Mouse (Mus musculus) midbrain, postnatal 0 days (tissue): ENCODE measurements around the gene Txndc2. TPM values are rescaled to one million over a fixed set of nuclear protein-coding genes. Genes with fewer than 3 reads are reported as not detected.

Experiments
- ATAC-seq: fragments of 200-750 bp; cut with Nextera tagmentation; 2 replicates; pipeline ENCODE4 v1.8.0; 2017; ENCODE audit warnings: moderate number of reproducible peaks, mild to moderate bottlenecking, moderate TSS enrichment, moderate library complexity; ENCODE audit not compliant: low FRiP score
- DNase-seq: peaks from one replicate; pipeline ENCODE4 v3.0.0-alpha.2; 2015; ENCODE audit warnings: low spot score
- H3K27ac ChIP-seq: fragments of 300-500 bp; sonication (generic); 2 replicates; pipeline ENCODE4 v1.5.1; 2014; ENCODE audit warnings: low read depth, mild to moderate bottlenecking, low read length, mixed read lengths
- H3K27me3 ChIP-seq: fragments of 300-500 bp; sonication (generic); 2 replicates; pipeline ENCODE4 v1.6.1; 2014; ENCODE audit warnings: low read length, control low read depth, mixed read lengths; ENCODE audit not compliant: insufficient read depth
- H3K36me3 ChIP-seq: fragments of 300-500 bp; sonication (generic); 2 replicates; pipeline ENCODE4 v1.6.1; 2014; ENCODE audit warnings: low read length, control low read depth, mixed read lengths; ENCODE audit not compliant: insufficient read depth
- H3K4me1 ChIP-seq: fragments of 300-500 bp; sonication (generic); 2 replicates; pipeline ENCODE4 v1.6.1; 2014; ENCODE audit warnings: mild to moderate bottlenecking, control low read depth, antibody characterized with exemption, low read length, mixed read lengths; ENCODE audit not compliant: insufficient read depth
- H3K4me2 ChIP-seq: fragments of 300-500 bp; sonication (generic); 2 replicates; pipeline ENCODE4 v1.6.1; 2014; ENCODE audit warnings: low read depth, mild to moderate bottlenecking, low read length, mixed read lengths; ENCODE audit not compliant: poor library complexity, severe bottlenecking
- H3K4me3 ChIP-seq: fragments of 300-500 bp; sonication (generic); 2 replicates; pipeline ENCODE4 v1.5.1; 2014; ENCODE audit warnings: low read depth, mild to moderate bottlenecking, low read length, moderate library complexity
- H3K9ac ChIP-seq: fragments of 300-500 bp; sonication (generic); replicated peaks from 2 replicates; pipeline ENCODE4 v1.6.1; 2014; ENCODE audit warnings: mild to moderate bottlenecking, low read length, moderate library complexity, mixed read lengths; ENCODE audit not compliant: poor library complexity, severe bottlenecking
- H3K9me3 ChIP-seq: fragments of 300-500 bp; sonication (generic); 2 replicates; pipeline ENCODE4 v1.6.1; 2016; ENCODE audit warnings: low read length, control low read depth
- CTCF ChIP-seq: IDR thresholded peaks from 2 replicates; pipeline ENCODE4 v1.5.1; 2016; ENCODE audit warnings: antibody characterized with exemption, mild to moderate bottlenecking
- WGBS: fragments of 180-500 bp; shearing (Covaris S2); extraction: QIAGEN DNeasy Blood & Tissue Kit; methylation state at CpG from one replicate; pipeline ENCODE4 v1.1.7; 2014; 5-methylcytosine and 5-hydroxymethylcytosine counted together
- polyA plus RNA-seq: library from polyadenylated mRNA; unstranded; fragments of >200 nt; fragmentation: Nextera tagmentation; extraction: Ambion mirVana; gene quantifications from 2 replicates; pipeline ENCODE4 v1.2.1, GENCODE M21; 2015
- total RNA-seq: library from RNA; depleted of rRNA; stranded (reverse); fragments of >200 nt; gene quantifications from 2 replicates; pipeline ENCODE4 v1.2.3, GENCODE M21; 2014

The Txndc2 gene
- total and polyA plus RNA-seq, 2 experiments from 2014 or later = not detected

DNA sequence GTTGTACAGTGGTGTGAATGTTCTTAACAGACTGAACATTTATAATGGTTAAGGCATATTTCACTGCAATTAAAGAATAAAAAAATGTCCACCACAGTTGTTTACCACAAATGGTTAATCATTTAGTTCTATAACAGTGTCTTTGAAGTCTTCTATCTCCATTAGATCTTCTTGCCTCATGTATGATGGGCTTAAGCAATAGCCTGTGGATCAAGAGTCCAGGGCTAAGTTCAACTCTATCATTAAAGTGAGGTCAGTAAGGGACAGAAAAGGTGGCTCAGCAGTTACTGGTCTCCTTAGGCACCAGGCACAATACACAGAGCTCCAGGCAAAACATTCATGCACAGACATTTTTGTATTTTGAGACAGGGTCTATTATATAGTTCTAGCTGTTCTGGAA lies 18.8 kb downstream of the Txndc2 start:
- Histone ChIP-seq H3K4me2 (no peak overlapping the region), H3K4me3 (no peak overlapping the region), H3K4me1 (no peaks in the 10 kb centered on the region), H3K27me3 (no peaks in the 10 kb centered on the region), H3K36me3 (no peaks in the 10 kb centered on the region), H3K9ac (no peak overlapping the region), H3K9me3 (no peaks in the 10 kb centered on the region), H3K27ac (no peak overlapping the region)
- no peak for DNase-seq
- ATAC-seq = no peak
- TF ChIP-seq CTCF = no peak

DNA sequence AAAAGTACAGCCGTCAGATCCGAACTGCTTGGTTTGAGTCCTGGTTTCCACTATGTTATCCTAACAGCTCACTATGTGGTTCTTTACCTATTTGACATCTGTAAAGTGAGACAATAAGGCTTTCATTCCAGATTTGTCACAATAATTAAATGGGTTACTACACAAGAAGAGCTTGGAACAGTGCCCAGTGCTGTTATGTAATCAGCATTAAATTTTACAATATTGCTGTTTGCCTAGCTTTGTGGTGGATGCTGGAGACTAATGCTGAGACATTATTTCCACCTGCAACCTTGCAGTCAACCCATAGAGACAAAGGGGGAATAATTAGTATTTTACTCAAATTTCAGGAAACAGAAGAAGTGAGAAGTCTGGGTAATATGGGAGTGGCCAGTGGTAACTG lies 23.5 kb downstream of the Txndc2 start:
- no peak overlapping the region for H3K9ac ChIP-seq
- 77% methylated on average over 2 of the region's 2 CpGs for WGBS
- H3K9me3 ChIP-seq = no peaks in the 10 kb centered on the region
- DNase-seq (peak; percentile 13), ATAC-seq (no peak)
- no peak overlapping the region for H3K4me2 ChIP-seq
- H3K4me1 ChIP-seq = no peaks in the 10 kb centered on the region
- no peak overlapping the region for H3K27ac ChIP-seq
- H3K4me3 ChIP-seq = no peak overlapping the region
- no peaks in the 10 kb centered on the region for H3K36me3 ChIP-seq
- TF ChIP-seq CTCF = no peak
- no peaks in the 10 kb centered on the region for H3K27me3 ChIP-seq

DNA sequence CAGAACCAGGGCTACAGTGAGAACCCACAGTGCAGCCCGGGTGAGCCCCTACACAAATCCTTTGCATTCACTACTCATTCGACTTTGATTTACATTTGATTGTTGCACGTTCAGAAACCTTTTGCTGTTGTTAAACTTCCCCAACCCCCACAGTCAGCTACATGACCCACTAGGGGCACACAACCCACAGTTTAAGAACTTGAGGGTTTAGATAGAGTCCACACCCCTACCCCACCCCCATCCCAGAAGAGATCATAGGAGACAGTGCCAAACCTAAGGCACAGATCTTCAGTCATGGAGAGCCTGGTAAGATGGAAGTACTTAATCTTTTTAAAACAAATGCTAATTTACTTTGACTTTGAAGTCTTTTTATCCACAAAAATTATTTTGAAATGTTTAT lies 26.3 kb downstream of the Txndc2 start:
- Histone ChIP-seq H3K4me3 (no peak overlapping the region), H3K27me3 (no peaks in the 10 kb centered on the region), H3K27ac (no peak overlapping the region), H3K9ac (no peak overlapping the region), H3K4me2 (no peak overlapping the region), H3K36me3 (no peaks in the 10 kb centered on the region), H3K4me1 (0 out of 2 replicates have a peak, but pooled peaks cover 6% of the 10 kb centered on the region), H3K9me3 (no peaks in the 10 kb centered on the region)
- WGBS = 39% methylated on average over 3 of the region's 3 CpGs
- no peak for ATAC-seq
- DNase-seq = no peak
- no peak for TF ChIP-seq CTCF

DNA sequence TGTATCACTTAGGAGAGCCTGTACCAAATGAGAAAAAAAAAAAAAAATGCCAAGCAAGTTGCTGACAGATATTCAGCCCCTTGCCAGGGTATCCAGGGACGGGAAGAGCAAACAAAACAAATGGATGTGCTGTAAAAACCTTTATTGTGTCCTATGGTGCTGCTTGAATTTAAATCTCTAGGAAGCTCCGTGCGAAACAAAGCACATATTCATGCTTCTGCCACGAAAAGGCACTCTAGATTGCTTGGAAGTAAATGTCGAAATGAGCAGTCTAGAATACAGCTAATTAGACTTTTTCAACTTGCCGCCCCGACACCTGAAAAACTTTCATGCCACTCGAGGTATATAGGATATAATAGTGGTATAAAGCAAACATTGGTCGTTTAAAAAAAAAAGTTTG lies 27.5 kb downstream of the Txndc2 start:
- TF ChIP-seq CTCF = no peak
- Histone ChIP-seq H3K9ac (peak overlapping the region; percentile 94), H3K4me1 (peaks cover 13% of the 10 kb centered on the region; the same call in 1 of the 2 replicates), H3K27me3 (no peaks in the 10 kb centered on the region), H3K36me3 (no peaks in the 10 kb centered on the region), H3K27ac (peak overlapping the region; percentile 98), H3K9me3 (no peaks in the 10 kb centered on the region), H3K4me2 (peak overlapping the region; percentile 66), H3K4me3 (peak overlapping the region; percentile 76)
- DNase-seq (peak; percentile 48), ATAC-seq (no peak)
- under 1% methylated on average over 9 of the region's 9 CpGs for WGBS

DNA sequence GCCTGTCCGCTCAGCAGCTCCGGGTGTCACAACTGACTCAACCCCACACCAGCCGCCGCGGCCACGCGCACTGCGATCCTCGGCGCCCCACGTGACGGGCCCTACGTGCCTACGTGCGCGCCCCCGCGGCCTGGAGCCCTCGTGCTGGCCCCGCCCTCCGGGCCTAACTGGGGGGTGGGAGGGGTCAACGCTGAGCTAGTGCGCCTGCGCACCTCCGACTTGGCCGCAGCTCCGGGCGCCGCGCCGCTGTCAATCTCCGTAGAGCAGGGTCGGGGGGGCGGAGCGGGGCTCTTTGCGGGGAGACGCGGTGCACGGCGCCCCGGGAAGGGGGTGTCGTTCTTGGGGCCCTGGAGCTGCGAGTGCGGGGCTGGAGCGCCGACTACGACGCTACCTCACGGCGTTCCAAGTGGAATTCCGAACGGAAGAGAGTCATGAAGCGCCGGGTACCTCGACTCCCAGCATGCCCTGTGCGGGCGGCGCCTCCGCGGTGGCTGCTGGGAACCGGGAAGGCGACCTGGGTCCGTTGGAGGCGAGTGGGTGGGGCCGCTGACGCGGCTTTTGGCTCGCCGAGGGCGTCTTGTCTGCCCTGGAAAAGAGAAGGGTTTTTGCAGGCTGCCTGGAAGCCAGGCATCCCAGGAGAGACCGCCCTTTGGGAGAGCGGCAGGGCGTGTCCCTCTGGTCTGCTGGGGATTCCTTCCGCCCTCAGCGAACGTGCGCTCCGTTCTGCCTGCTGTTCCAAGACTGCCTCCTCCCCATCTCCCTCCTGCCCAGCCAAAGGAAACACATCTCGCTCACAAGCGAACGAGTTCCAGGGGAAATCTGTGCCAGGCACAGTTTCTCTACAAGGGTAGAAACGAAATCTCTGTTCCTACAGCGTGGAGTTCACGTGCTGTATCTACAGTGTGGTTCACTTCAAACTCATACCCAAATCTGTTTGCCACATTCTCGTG lies 28.2 kb downstream of the Txndc2 start, which contains the start of gene Vapa:
Gene Vapa (minus strand): TSS at position 93 of the 950 bp plus-strand sequence.
- peak within 1 kb of the TSS; percentile 98 for H3K27ac ChIP-seq
- no peaks in the 10 kb centered on the region for H3K9me3 ChIP-seq
- peak within 1 kb of the TSS; percentile 66 for H3K4me2 ChIP-seq
- no peaks in the 10 kb centered on the region for H3K36me3 ChIP-seq
- ATAC-seq = peak; percentile 93
- peak; percentile 97 for DNase-seq
- H3K4me1 ChIP-seq = peaks cover 20% of the 10 kb centered on the region; the same call in 1 of the 2 replicates
- under 1% methylated on average over 81 of the region's 85 CpGs for WGBS
- H3K4me3 ChIP-seq = peak within 1 kb of the TSS; percentile 76
- peak within 1 kb of the TSS; percentile 94 for H3K9ac ChIP-seq
- TF ChIP-seq CTCF = no peak
- no peaks in the 10 kb centered on the region for H3K27me3 ChIP-seq

DNA sequence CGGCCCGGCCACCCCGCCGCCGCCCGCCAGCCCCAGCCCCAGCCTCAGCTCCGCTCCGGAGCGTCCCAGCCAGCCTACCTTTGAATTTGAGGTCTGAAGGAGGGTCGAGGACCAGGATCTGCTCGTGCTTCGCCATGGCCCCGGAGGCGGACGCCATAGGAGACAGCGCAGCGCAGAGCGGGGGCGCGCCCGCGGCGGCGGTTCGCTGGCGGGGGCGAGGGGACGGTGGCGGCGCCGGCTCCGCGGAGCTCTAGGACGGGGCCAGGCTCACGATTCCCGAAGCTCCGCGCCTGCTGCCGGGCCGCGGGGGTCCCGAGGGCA lies 28.9 kb downstream of the Txndc2 start:
- 1% methylated on average over 20 of the region's 42 CpGs for WGBS
- Histone ChIP-seq H3K4me3 (peak overlapping the region; percentile 76), H3K36me3 (no peaks in the 10 kb centered on the region), H3K4me1 (peaks cover 21% of the 10 kb centered on the region; the same call in 1 of the 2 replicates), H3K4me2 (peak overlapping the region; percentile 66), H3K9ac (peak overlapping the region; percentile 94), H3K27me3 (no peaks in the 10 kb centered on the region), H3K9me3 (no peaks in the 10 kb centered on the region), H3K27ac (peak overlapping the region; percentile 98)
- ATAC-seq (peak; percentile 72), DNase-seq (no peak)
- TF ChIP-seq CTCF = no peak
